Mouse (Mus musculus): ENCODE measurements around the gene Cenph. TPM values are rescaled to one million over a fixed set of nuclear protein-coding genes. Genes with fewer than 3 reads are reported as not detected.
"Not testable (repeated sequence)": the region's sequence is repeated elsewhere in the genome, so short reads cannot be mapped to it uniquely, and the experiment has no call there.

Cenph gene
- polyA plus RNA-seq, 1 experiment, result 0.33 TPM

GRCm38 (mm10) chr13:100730861-100731176 is 44.9 kb downstream of the Cenph start, which contains the start of gene Cdk7:
Gene Cdk7 (minus strand): TSS chr13:100730939.
- WGBS, result under 1% methylated on average over 19 of the region's 19 CpGs
- H3K36me3 ChIP-seq (ENCODE audit: control insufficient read depth, insufficient read depth, low read length), result peaks cover 13% of the 10 kb centered on the region
- peak within 1 kb of the TSS; percentile 53 for H3K27ac ChIP-seq (ENCODE audit: insufficient read depth, low read depth, low read length)
- H3K4me3 ChIP-seq (ENCODE audit: low read depth, low read length), result peak within 1 kb of the TSS; percentile 88
- H3K27me3 ChIP-seq (ENCODE audit: control insufficient read depth, insufficient read depth, low read length), result no peaks in the 10 kb centered on the region
- TF ChIP-seq POLR2A (IDR thresholded peaks at IDR 0.05; ENCODE audit: low read depth, low read length), result peak; percentile 27; the same call in 1 of the 2 replicates
- no peak for TF ChIP-seq CTCF (IDR thresholded peaks at IDR 0.05; ENCODE audit: extremely low read depth, insufficient read length, insufficient replicate concordance, low read depth, low read length)
- peaks cover 2% of the 10 kb centered on the region; the same call in 1 of the 2 replicates for H3K4me1 ChIP-seq (ENCODE audit: control insufficient read depth, insufficient read depth, insufficient read length, low read length)

- peak overlapping the region; percentile 53 for H3K27ac ChIP-seq (ENCODE audit: insufficient read depth, low read depth, low read length)
- peaks cover 13% of the 10 kb centered on the region for H3K36me3 ChIP-seq (ENCODE audit: control insufficient read depth, insufficient read depth, low read length)
- H3K27me3 ChIP-seq (ENCODE audit: control insufficient read depth, insufficient read depth, low read length), result no peaks in the 10 kb centered on the region
- H3K4me3 ChIP-seq (ENCODE audit: low read depth, low read length), result peak overlapping the region; percentile 88
- TF ChIP-seq POLR2A (IDR thresholded peaks at IDR 0.05; ENCODE audit: low read depth, low read length) (no peak), CTCF (IDR thresholded peaks at IDR 0.05; ENCODE audit: extremely low read depth, insufficient read length, insufficient replicate concordance, low read depth, low read length) (no peak)
- peaks cover 2% of the 10 kb centered on the region; the same call in 1 of the 2 replicates for H3K4me1 ChIP-seq (ENCODE audit: control insufficient read depth, insufficient read depth, insufficient read length, low read length)
- under 1% methylated on average over 30 of the region's 30 CpGs for WGBS
Measured at GRCm38 (mm10) chr13:100730153-100730860, 45.4 kb downstream of the Cenph start.

GRCm38 (mm10) chr13:100728530-100728929 is 47.2 kb downstream of the Cenph start:
- 90% methylated on average over 4 of the region's 4 CpGs for whole genome bisulfite sequencing
- peaks cover 16% of the 10 kb centered on the region for H3K36me3 ChIP-seq (ENCODE audit: control insufficient read depth, insufficient read depth, low read length)
- not testable (repeated sequence) for H3K4me3 ChIP-seq (ENCODE audit: low read depth, low read length)

GRCm38 (mm10) chr13:100728086-100728485 is 47.6 kb downstream of the Cenph start:
- Histone ChIP-seq H3K36me3 (ENCODE audit: control insufficient read depth, insufficient read depth, low read length) (peaks cover 16% of the 10 kb centered on the region), H3K4me3 (ENCODE audit: low read depth, low read length) (no peak overlapping the region), H3K27me3 (ENCODE audit: control insufficient read depth, insufficient read depth, low read length) (no peaks in the 10 kb centered on the region), H3K4me1 (ENCODE audit: control insufficient read depth, insufficient read depth, insufficient read length, low read length) (peaks cover 2% of the 10 kb centered on the region; the same call in 1 of the 2 replicates), H3K27ac (ENCODE audit: insufficient read depth, low read depth, low read length) (no peak overlapping the region)
- WGBS, result 81% methylated on average over 5 of the region's 5 CpGs
- TF ChIP-seq CTCF (IDR thresholded peaks at IDR 0.05; ENCODE audit: extremely low read depth, insufficient read length, insufficient replicate concordance, low read depth, low read length) (no peak), POLR2A (IDR thresholded peaks at IDR 0.05; ENCODE audit: low read depth, low read length) (no peak)

More at GRCm38 (mm10) chr13:100728530-100728929, 47.2 kb downstream of the Cenph start:
- not testable (repeated sequence) for H3K27me3 ChIP-seq (ENCODE audit: control insufficient read depth, insufficient read depth, low read length); H3K4me1 ChIP-seq (ENCODE audit: control insufficient read depth, insufficient read depth, insufficient read length, low read length); H3K27ac ChIP-seq (ENCODE audit: insufficient read depth, low read depth, low read length)

GRCm38 (mm10) chr13:100725194-100725593 is 50.5 kb downstream of the Cenph start:
- no peak overlapping the region for H3K27ac ChIP-seq (ENCODE audit: insufficient read depth, low read depth, low read length)
- WGBS, result 85% methylated on average over 10 of the region's 10 CpGs
- H3K36me3 ChIP-seq (ENCODE audit: control insufficient read depth, insufficient read depth, low read length), result peaks cover 23% of the 10 kb centered on the region
- TF ChIP-seq CTCF (IDR thresholded peaks at IDR 0.05; ENCODE audit: extremely low read depth, insufficient read length, insufficient replicate concordance, low read depth, low read length) (no peak), POLR2A (IDR thresholded peaks at IDR 0.05; ENCODE audit: low read depth, low read length) (no peak)
- peaks cover 2% of the 10 kb centered on the region; the same call in 1 of the 2 replicates for H3K4me1 ChIP-seq (ENCODE audit: control insufficient read depth, insufficient read depth, insufficient read length, low read length)
- no peak overlapping the region for H3K4me3 ChIP-seq (ENCODE audit: low read depth, low read length)
- no peaks in the 10 kb centered on the region for H3K27me3 ChIP-seq (ENCODE audit: control insufficient read depth, insufficient read depth, low read length)

GRCm38 (mm10) chr13:100724051-100724754 is 51.5 kb downstream of the Cenph start:
- H3K36me3 ChIP-seq (ENCODE audit: control insufficient read depth, insufficient read depth, low read length), result peaks cover 28% of the 10 kb centered on the region
- no peaks in the 10 kb centered on the region for H3K27me3 ChIP-seq (ENCODE audit: control insufficient read depth, insufficient read depth, low read length)
- WGBS, result 88% methylated on average over 7 of the region's 7 CpGs
- H3K27ac ChIP-seq (ENCODE audit: insufficient read depth, low read depth, low read length), result no peak overlapping the region
- TF ChIP-seq POLR2A (IDR thresholded peaks at IDR 0.05; ENCODE audit: low read depth, low read length) (no peak), CTCF (IDR thresholded peaks at IDR 0.05; ENCODE audit: extremely low read depth, insufficient read length, insufficient replicate concordance, low read depth, low read length) (no peak)
- no peak overlapping the region for H3K4me3 ChIP-seq (ENCODE audit: low read depth, low read length)
- H3K4me1 ChIP-seq (ENCODE audit: control insufficient read depth, insufficient read depth, insufficient read length, low read length), result no peaks in the 10 kb centered on the region

- WGBS, result 82% methylated on average over 5 of the region's 5 CpGs
- TF ChIP-seq POLR2A (IDR thresholded peaks at IDR 0.05; ENCODE audit: low read depth, low read length) (no peak), CTCF (IDR thresholded peaks at IDR 0.05; ENCODE audit: extremely low read depth, insufficient read length, insufficient replicate concordance, low read depth, low read length) (no peak)
Measured at GRCm38 (mm10) chr13:100721656-100722055, 54.0 kb downstream of the Cenph start.

More at GRCm38 (mm10) chr13:100721656-100722055, 54.0 kb downstream of the Cenph start:
- Histone ChIP-seq H3K27ac (ENCODE audit: insufficient read depth, low read depth, low read length) (no peak overlapping the region), H3K4me1 (ENCODE audit: control insufficient read depth, insufficient read depth, insufficient read length, low read length) (no peaks in the 10 kb centered on the region), H3K4me3 (ENCODE audit: low read depth, low read length) (no peak overlapping the region), H3K36me3 (ENCODE audit: control insufficient read depth, insufficient read depth, low read length) (peaks cover 32% of the 10 kb centered on the region), H3K27me3 (ENCODE audit: control insufficient read depth, insufficient read depth, low read length) (no peaks in the 10 kb centered on the region)
